Mouse (Mus musculus) kidney, adult 8-10 months (tissue): ENCODE results near the gene Lrrc23.

Experiments
- DNase-seq, 2 experiments: peaks; one replicate each; pipeline ENCODE4 v3.0.0; 2022

Gene Lrrc23

DNA sequence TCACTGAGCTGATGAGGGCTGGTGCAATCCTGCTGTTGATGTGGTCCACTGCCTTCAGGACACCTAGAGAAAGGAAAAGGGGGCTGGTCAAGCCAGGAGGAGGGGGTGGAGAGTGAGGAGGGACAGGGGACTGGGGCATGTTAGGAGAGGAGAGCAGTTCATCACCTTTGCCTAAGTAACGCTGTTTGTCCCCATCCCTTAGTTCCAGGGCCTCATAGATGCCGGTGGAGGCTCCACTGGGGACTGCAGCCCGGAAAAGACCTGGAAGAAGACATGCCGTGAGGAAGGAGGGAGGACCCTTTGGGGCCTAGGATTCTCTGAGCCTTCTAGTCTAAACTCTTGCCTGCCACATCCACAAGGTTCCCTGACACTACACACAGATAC is 12.0 kb downstream of the Lrrc23 start:
- DNase-seq = no peak

GRCm38 (mm10) chr6:124765951-124766350 is 13.6 kb downstream of the Lrrc23 start:
- no peak for DNase-seq

DNA sequence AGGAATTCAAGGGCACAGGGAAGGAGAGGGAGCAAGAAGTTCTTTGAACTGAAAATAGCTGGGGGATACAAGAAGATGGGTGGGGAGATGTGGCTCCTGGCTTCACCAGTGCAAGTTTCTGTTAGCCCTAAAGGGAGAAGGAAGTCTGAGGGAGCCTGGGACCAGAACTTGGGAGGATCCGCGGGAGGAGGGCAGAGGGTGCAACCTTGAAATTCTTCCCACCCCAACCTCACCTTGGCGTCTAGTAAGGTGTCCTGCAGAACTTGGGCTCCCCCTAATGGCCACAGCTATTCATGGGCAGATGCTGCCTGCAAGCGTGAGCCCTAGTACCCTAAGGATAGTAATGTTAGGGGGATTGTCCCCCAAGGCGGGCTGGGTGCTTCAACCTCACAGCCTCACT is 20.3 kb downstream of the Lrrc23 start:
- peak; percentile 87 to 90 for DNase-seq

DNA sequence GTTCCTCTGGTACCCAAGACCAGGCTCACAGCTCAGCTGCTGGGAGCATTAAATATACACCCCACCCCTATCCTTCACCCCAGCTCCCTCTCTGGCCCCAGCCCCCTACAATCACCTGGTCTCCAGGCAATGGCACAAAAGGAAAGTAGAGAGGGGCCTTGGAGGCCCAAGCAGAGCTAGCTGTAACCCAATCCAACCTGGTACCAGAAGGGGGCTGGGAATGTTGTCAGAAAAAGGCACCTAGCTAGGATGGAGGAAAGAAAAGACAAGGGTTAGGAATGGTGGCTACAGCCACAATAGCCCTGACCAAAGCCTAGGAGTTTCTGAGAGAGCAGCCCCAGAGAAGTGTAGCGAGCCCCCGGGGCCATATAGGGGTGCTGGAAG is 20.7 kb downstream of the Lrrc23 start:
- no peak for DNase-seq

- DNase-seq = peak in 1 of 2 experiments; percentile 59
Observed at GRCm38 (mm10) chr6:124757909-124758848, 21.3 kb downstream of the Lrrc23 start.

GRCm38 (mm10) chr6:124757351-124757880 is 22.1 kb downstream of the Lrrc23 start:
- no peak for DNase-seq

DNA sequence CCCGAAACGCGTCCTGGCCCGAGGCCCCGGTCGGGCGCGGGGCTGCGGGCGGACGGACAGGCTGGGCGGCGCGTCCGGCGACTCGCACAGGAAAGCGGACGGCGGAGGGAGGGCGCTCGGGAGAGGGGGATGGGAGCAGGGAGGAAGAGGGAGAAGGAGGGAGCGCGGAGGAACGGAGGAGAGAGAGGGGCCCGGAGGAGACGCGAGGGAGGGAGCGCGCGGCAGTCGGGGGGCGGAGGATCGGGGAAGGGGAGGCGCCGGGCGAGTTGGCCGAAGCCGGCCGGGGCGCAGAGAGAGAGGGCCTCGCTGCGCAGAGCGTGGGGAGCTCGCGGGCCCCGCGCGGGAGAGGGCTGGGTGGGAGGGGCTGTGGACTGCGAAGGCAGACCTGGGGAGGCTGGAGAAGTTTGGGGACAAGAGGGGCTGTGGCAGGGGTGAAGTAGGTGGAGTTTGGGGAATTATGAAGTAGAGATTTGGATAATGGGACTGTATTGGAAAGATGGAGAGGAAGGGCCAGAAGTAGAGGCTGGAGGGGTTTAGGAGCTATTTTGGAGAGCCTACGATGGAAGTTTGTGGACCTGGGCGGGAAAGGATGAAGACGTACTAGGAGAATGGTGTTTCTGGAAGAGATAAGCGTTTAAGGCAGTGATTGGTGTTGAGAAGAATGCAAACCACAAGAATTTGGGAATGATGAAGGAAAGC is 22.7 kb downstream of the Lrrc23 start:
- DNase-seq = peak; percentile 80 to 84

- DNase-seq = peak; percentile 58 to 70
Observed at GRCm38 (mm10) chr6:124755831-124756595, 23.5 kb downstream of the Lrrc23 start, which contains the start of the genes Gm45234 and Atn1. Gene Gm45234 (minus strand): TSS chr6:124756021. Gene Atn1 (minus strand): TSS chr6:124756524.

DNA sequence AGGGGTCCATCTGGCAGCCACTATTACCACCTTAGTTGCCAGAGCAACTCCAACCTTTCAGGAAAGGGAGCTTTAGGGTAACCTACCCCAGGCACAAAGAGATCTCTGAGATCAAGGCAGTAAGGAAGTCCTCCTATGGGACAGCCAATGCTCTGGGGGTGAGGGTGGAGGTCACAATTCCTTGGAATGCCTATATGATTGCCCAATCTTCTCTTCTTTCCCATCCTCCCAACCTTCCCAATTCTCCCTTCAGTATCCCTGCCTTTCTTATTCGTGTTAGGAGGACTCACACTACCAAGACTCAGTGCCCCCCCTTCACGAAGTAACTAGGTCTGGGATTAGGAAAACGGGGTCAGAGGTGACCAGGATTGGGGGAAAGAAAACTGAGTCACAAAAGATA is 24.2 kb downstream of the Lrrc23 start:
- no peak for DNase-seq

DNA sequence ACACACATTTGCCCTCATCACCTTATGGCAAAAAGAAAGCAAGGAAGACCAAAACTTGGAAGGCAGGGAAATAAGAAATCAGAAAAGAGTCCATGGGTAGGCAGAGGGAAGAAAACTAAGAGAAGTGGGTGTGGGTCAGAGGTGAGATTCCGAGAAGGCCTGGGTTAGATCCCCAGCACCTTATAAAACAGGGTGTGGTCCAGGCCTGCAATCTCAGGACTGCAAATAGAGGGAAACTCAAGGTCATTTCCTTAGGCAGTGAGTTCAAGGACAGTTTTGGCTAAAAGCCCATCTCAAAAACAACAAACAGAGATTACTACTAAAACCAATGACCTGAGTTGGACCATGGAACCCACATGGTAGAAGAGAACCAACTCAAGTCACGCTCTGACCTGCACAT is 25.7 kb downstream of the Lrrc23 start:
- DNase-seq = no peak

DNA sequence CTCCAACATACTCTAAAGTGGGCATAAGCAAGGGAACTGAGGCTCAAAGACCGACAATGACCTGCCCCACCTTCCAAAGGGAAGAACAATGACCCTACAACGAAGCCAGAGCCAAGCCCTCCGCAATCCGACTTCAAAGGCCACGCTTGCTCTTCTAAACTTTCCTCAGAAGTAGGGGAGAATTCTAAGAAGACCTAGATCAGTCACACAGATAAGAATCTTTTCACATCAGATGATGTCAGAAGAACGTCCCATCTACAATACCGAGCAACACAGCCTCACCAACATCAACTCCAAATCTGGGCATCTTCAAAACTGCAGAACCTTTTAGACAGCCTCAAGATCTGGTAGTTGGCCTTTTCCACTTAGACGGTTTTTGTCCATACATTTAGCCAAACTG is 29.1 kb downstream of the Lrrc23 start:
- no peak for DNase-seq

DNA sequence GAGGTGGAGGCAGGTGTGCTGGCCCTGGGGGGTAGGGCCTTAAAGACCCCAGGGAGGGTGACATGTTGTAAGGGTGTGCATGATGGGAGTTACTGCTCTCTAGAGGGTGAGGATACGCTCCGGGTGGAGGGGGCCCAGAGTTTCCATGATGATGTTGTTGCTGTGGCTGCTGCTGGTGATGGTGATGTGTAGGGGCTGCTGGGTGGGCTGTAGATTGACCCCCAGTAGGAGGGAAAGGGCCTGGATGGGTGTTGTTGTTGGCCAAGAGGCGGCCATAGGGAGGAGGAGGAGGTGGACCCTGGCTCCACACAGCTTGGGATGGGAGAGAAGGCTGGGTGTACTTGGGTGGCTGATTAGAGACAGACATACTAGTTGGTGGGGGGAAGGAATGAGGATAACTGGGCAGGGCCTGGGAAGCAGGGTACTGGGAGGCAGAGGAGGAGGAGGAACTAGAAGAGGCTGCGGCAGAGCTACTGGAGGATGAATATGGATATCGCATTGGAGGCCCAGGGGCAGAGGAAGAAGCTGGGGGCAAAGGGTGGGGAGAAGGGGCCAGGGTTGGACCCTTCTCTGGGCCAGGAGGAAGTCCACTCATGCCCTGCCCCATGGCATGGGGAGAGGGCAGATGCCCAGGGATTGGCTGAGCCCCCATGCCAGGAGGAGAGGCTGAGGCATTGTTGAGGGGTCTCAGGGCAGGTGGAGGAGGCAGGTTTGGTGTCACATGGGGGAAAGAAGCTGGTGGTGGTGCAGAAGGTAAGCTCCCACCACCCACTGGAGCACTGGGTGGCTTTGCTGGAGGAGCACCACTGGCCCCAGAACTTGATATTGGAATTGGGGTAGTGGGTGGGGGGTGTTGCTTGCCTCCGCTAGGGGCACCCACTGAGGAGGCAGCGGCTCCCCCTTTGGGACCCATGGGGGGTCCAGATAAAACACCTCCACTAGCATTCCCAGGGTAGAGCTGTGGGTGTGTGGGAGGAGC is 32.6 kb downstream of the Lrrc23 start:
- no peak for DNase-seq

DNA sequence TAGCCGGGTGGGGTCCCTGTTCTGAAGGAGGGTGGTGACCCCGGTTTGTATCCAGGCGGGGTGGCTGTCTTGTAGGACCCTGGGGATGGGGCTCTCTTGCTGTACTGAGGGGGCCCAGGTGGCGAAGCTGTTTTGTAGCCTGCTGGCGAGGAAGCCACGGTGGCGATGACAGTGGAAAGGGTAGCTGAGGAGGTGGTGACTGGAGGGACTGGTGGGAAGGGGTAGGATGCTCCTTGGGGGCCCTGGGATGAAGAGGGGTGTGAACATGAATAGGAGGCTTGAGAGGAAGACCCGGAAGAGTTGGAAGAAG is 33.3 kb downstream of the Lrrc23 start:
- DNase-seq = no peak

- peak; percentile 94 to 95 for DNase-seq
Observed at GRCm38 (mm10) chr6:124745490-124746295, 33.8 kb downstream of the Lrrc23 start.

DNA sequence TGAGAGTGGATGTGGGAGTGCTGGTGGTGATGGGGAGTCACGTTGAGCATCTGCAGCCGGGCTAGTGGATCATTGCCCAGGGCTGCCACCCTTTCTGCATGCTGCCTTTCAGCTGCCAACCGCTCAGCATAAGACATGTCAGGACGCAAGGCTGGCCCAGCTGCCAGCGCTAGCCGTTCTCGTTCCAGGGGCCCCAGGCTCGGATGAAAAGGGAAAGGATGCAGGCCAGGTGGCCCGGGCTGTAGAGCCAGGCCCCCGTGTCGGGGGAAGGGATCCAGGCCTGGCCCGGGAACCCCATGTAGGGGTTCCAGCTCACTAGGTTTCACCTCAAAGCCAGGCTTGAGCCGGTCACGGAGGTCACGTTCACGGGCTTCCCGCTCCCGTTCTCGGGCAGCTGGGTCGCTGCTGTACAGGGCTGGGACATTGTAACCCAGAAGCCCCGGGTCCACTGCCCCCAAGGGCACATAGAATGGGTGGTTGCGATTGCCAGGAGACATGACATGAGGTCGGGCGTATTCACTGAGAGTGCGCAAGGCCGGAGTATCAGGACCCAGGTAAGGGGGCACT is 34.7 kb downstream of the Lrrc23 start:
- DNase-seq = no peak

DNA sequence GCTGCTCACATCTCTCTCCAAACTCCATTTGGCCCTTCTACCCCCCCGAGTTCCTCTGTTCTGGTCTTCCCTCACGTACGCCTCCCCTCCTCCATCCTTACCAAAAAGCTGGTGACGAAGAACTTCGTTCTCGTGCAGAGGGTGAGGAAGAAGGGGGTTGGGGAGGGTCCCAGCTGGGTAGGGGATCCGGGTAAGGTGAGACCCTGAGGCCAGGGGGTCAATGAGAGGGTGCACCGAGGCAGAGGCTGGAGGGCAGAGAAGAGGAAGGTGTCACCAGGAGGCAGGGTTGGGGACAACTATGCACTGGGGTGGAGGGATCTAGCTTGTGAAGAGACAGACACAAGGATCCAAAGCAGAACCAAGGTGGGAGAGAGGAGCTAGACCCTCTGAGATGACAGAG is 35.9 kb downstream of the Lrrc23 start:
- no peak for DNase-seq

- no peak for DNase-seq
Observed at GRCm38 (mm10) chr6:124742839-124743514, 36.5 kb downstream of the Lrrc23 start.

- no peak for DNase-seq
Observed at GRCm38 (mm10) chr6:124741842-124742241, 37.7 kb downstream of the Lrrc23 start.

GRCm38 (mm10) chr6:124740888-124741761 is 38.4 kb downstream of the Lrrc23 start, which contains the start of gene Grcc10:
Gene Grcc10 (minus strand): TSS chr6:124741374.
- DNase-seq = peak; percentile 87
